Mouse (Mus musculus) hindbrain, embryonic 13.5 days (tissue): ENCODE measurements around the gene Gm49486. TPM values are rescaled to one million over a fixed set of nuclear protein-coding genes. Genes with fewer than 3 reads are reported as not detected.
A peak's percentile ranks its signal among the peaks of the same experiment; 100 is the strongest.
"Not testable (repeated sequence)": the region's sequence is repeated elsewhere in the genome, so short reads cannot be mapped to it uniquely, and the experiment has no call there.

Source experiments
- ATAC-seq: fragments of 200-750 bp; cut with Nextera tagmentation; 2 replicates; pipeline ENCODE4 v1.8.0; 2017; ENCODE audit warnings: moderate TSS enrichment; ENCODE audit not compliant: low FRiP score
- H3K27ac ChIP-seq: fragments of 300-500 bp; sonication (generic); 2 replicates; pipeline ENCODE4 v1.5.1; 2015; ENCODE audit warnings: inconsistent platforms, mild to moderate bottlenecking, moderate library complexity
- H3K27me3 ChIP-seq: fragments of 300-500 bp; sonication (generic); 2 replicates; pipeline ENCODE4 v1.6.1; 2015; ENCODE audit warnings: mild to moderate bottlenecking, inconsistent platforms
- H3K36me3 ChIP-seq: fragments of 300-500 bp; sonication (generic); 2 replicates; pipeline ENCODE4 v1.6.1; 2015; ENCODE audit warnings: mild to moderate bottlenecking, inconsistent platforms
- H3K4me1 ChIP-seq: fragments of 300-500 bp; sonication (generic); replicated peaks from 2 replicates; pipeline ENCODE4 v1.6.1; 2015; ENCODE audit warnings: inconsistent platforms
- H3K4me2 ChIP-seq: fragments of 300-500 bp; sonication (generic); 2 replicates; pipeline ENCODE4 v1.6.1; 2015; ENCODE audit warnings: inconsistent platforms, mild to moderate bottlenecking, moderate library complexity
- H3K4me3 ChIP-seq: fragments of 300-500 bp; sonication (generic); 2 replicates; pipeline ENCODE4 v1.5.1; 2015; ENCODE audit warnings: mild to moderate bottlenecking, inconsistent platforms
- H3K9ac ChIP-seq: fragments of 300-500 bp; sonication (generic); 2 replicates; pipeline ENCODE4 v1.6.1; 2015; ENCODE audit warnings: mild to moderate bottlenecking, inconsistent platforms
- H3K9me3 ChIP-seq: fragments of 300-500 bp; sonication (generic); 2 replicates; pipeline ENCODE4 v1.6.1; 2016; ENCODE audit warnings: inconsistent platforms
- WGBS: fragments of 180-500 bp; shearing (Covaris S2); methylation state at CpG from one replicate; pipeline ENCODE4 v1.1.7; 2015; 5-methylcytosine and 5-hydroxymethylcytosine counted together
- polyA plus RNA-seq: library from polyadenylated mRNA; unstranded; fragments of >200 nt; fragmentation: Nextera tagmentation; extraction: Ambion mirVana; gene quantifications from 2 replicates; pipeline ENCODE4 v1.2.1, GENCODE M21; 2015

Gm49486 gene
- polyA plus RNA-seq, 1 experiment from 2014 or later: 1.6 TPM

- Histone ChIP-seq H3K27me3 (no peaks in the 10 kb centered on the region), H3K4me3 (no peak overlapping the region), H3K4me1 (peaks cover 25% of the 10 kb centered on the region), H3K27ac (peak overlapping the region; percentile 64; the same call in 1 of the 2 replicates), H3K9me3 (no peaks in the 10 kb centered on the region), H3K4me2 (no peak overlapping the region), H3K36me3 (no peaks in the 10 kb centered on the region), H3K9ac (peak overlapping the region; percentile 35; the same call in 1 of the 2 replicates)
- peak; percentile 37; the same call in 1 of the 2 replicates for ATAC-seq
- 32% methylated on average over 10 of the region's 10 CpGs for WGBS
Observed at GRCm38 (mm10) chr15:79202575-79202974, 26.6 kb upstream of the Gm49486 start.

- WGBS: 80% methylated on average over 6 of the region's 6 CpGs
Observed at GRCm38 (mm10) chr15:79208211-79208610, 21.0 kb upstream of the Gm49486 start.

GRCm38 (mm10) chr15:79208758-79209439 is 20.3 kb upstream of the Gm49486 start:
- no peaks in the 10 kb centered on the region for H3K9me3 ChIP-seq
- 0 out of 2 replicates have a peak, but pooled peaks cover 7% of the 10 kb centered on the region for H3K4me1 ChIP-seq
- no peak for ATAC-seq
- no peak overlapping the region for H3K9ac ChIP-seq
- no peaks in the 10 kb centered on the region for H3K36me3 ChIP-seq
- no peaks in the 10 kb centered on the region for H3K27me3 ChIP-seq
- no peak overlapping the region for H3K4me2 ChIP-seq
- no peak overlapping the region for H3K27ac ChIP-seq
- 79% methylated on average over 27 of the region's 27 CpGs for WGBS
- H3K4me3 ChIP-seq: no peak overlapping the region

More at GRCm38 (mm10) chr15:79208211-79208610, 21.0 kb upstream of the Gm49486 start:
- Histone ChIP-seq H3K9me3 (no peaks in the 10 kb centered on the region), H3K4me3 (no peak overlapping the region), H3K27me3 (no peaks in the 10 kb centered on the region), H3K36me3 (no peaks in the 10 kb centered on the region), H3K9ac (no peak overlapping the region), H3K4me2 (no peak overlapping the region), H3K4me1 (0 out of 2 replicates have a peak, but pooled peaks cover 5% of the 10 kb centered on the region), H3K27ac (no peak overlapping the region)
- no peak for ATAC-seq

GRCm38 (mm10) chr15:79210357-79210756 is 18.8 kb upstream of the Gm49486 start:
- Histone ChIP-seq H3K36me3 (no peaks in the 10 kb centered on the region), H3K27me3 (no peaks in the 10 kb centered on the region), H3K27ac (no peak overlapping the region), H3K4me2 (no peak overlapping the region), H3K4me1 (0 out of 2 replicates have a peak, but pooled peaks cover 7% of the 10 kb centered on the region), H3K4me3 (no peak overlapping the region), H3K9ac (peak overlapping the region; percentile 49), H3K9me3 (no peaks in the 10 kb centered on the region)
- WGBS: 58% methylated on average over 2 of the region's 2 CpGs
- ATAC-seq: no peak

GRCm38 (mm10) chr15:79212750-79213446 is 16.3 kb upstream of the Gm49486 start:
- H3K4me3 ChIP-seq: no peak overlapping the region
- no peaks in the 10 kb centered on the region for H3K27me3 ChIP-seq
- H3K27ac ChIP-seq: no peak overlapping the region
- ATAC-seq: no peak
- H3K9ac ChIP-seq: no peak overlapping the region
- WGBS: 82% methylated on average over 26 of the region's 26 CpGs
- 0 out of 2 replicates have a peak, but pooled peaks cover 7% of the 10 kb centered on the region for H3K4me1 ChIP-seq
- H3K36me3 ChIP-seq: no peaks in the 10 kb centered on the region
- no peaks in the 10 kb centered on the region for H3K9me3 ChIP-seq
- H3K4me2 ChIP-seq: no peak overlapping the region

- 63% methylated on average over 6 of the region's 6 CpGs for WGBS
- H3K9ac ChIP-seq: no peak overlapping the region
- no peaks in the 10 kb centered on the region for H3K9me3 ChIP-seq
- H3K4me1 ChIP-seq: 0 out of 2 replicates have a peak, but pooled peaks cover 7% of the 10 kb centered on the region
- H3K4me3 ChIP-seq: no peak overlapping the region
- H3K27me3 ChIP-seq: no peaks in the 10 kb centered on the region
- H3K36me3 ChIP-seq: no peaks in the 10 kb centered on the region
- no peak for ATAC-seq
- H3K4me2 ChIP-seq: no peak overlapping the region
- H3K27ac ChIP-seq: no peak overlapping the region
Observed at GRCm38 (mm10) chr15:79213591-79213990, 15.6 kb upstream of the Gm49486 start.

- H3K4me2 ChIP-seq: no peak overlapping the region
- no peak for ATAC-seq
- WGBS: 76% methylated on average over 3 of the region's 3 CpGs
- H3K36me3 ChIP-seq: no peaks in the 10 kb centered on the region
- H3K4me3 ChIP-seq: no peak overlapping the region
- no peak overlapping the region for H3K27ac ChIP-seq
- H3K4me1 ChIP-seq: peaks cover 8% of the 10 kb centered on the region; the same call in 1 of the 2 replicates
- no peaks in the 10 kb centered on the region for H3K9me3 ChIP-seq
- H3K27me3 ChIP-seq: no peaks in the 10 kb centered on the region
- H3K9ac ChIP-seq: no peak overlapping the region
Observed at GRCm38 (mm10) chr15:79216191-79216590, 13.0 kb upstream of the Gm49486 start.

GRCm38 (mm10) chr15:79219572-79219971 is 9.6 kb upstream of the Gm49486 start:
- WGBS: 0% methylated on average over 1 of the region's 1 CpGs

GRCm38 (mm10) chr15:79223641-79224040 is 5.5 kb upstream of the Gm49486 start:
- H3K4me3 ChIP-seq: no peak overlapping the region
- WGBS: 2% methylated on average over 5 of the region's 5 CpGs
- H3K9ac ChIP-seq: no peak overlapping the region
- H3K27ac ChIP-seq: no peak overlapping the region
- H3K27me3 ChIP-seq: no peaks in the 10 kb centered on the region
- no peaks in the 10 kb centered on the region for H3K9me3 ChIP-seq
- peaks cover 20% of the 10 kb centered on the region for H3K4me1 ChIP-seq
- no peak for ATAC-seq
- H3K36me3 ChIP-seq: no peaks in the 10 kb centered on the region
- H3K4me2 ChIP-seq: no peak overlapping the region

More at GRCm38 (mm10) chr15:79219572-79219971, 9.6 kb upstream of the Gm49486 start:
- H3K27ac ChIP-seq: no peak overlapping the region
- H3K27me3 ChIP-seq: no peaks in the 10 kb centered on the region
- peaks cover 13% of the 10 kb centered on the region for H3K4me1 ChIP-seq
- H3K4me2 ChIP-seq: no peak overlapping the region
- H3K4me3 ChIP-seq: no peak overlapping the region
- no peaks in the 10 kb centered on the region for H3K36me3 ChIP-seq
- ATAC-seq: no peak
- 0 out of 2 replicates have a peak overlapping the region, but pooled peaks have one; percentile 43 for H3K9ac ChIP-seq
- H3K9me3 ChIP-seq: no peaks in the 10 kb centered on the region

GRCm38 (mm10) chr15:79224685-79225084 is 4.5 kb upstream of the Gm49486 start:
- H3K9me3 ChIP-seq: no peaks in the 10 kb centered on the region
- no peaks in the 10 kb centered on the region for H3K36me3 ChIP-seq
- WGBS: 4% methylated on average over 5 of the region's 5 CpGs
- H3K9ac ChIP-seq: no peak overlapping the region
- peak; percentile 63 for ATAC-seq
- H3K4me1 ChIP-seq: peaks cover 21% of the 10 kb centered on the region
- H3K4me3 ChIP-seq: no peak overlapping the region
- no peak overlapping the region for H3K27ac ChIP-seq
- 0 out of 2 replicates have a peak overlapping the region, but pooled peaks have one; percentile 7 for H3K4me2 ChIP-seq
- no peaks in the 10 kb centered on the region for H3K27me3 ChIP-seq

- not testable (repeated sequence) for H3K27ac ChIP-seq, H3K4me3 ChIP-seq, H3K36me3 ChIP-seq, H3K9ac ChIP-seq, H3K27me3 ChIP-seq, ATAC-seq, H3K4me2 ChIP-seq, H3K9me3 ChIP-seq
- WGBS: 70% methylated on average over 2 of the region's 2 CpGs
- H3K4me1 ChIP-seq: peaks cover 28% of the 10 kb centered on the region
Observed at GRCm38 (mm10) chr15:79225780-79226179, 3.4 kb upstream of the Gm49486 start.

GRCm38 (mm10) chr15:79235268-79235667 is 6.1 kb downstream of the Gm49486 start:
- no peak overlapping the region for H3K27ac ChIP-seq
- ATAC-seq: no peak
- peaks cover 86% of the 10 kb centered on the region for H3K36me3 ChIP-seq

More at GRCm38 (mm10) chr15:79235268-79235667, 6.1 kb downstream of the Gm49486 start:
- no peak overlapping the region for H3K4me2 ChIP-seq
- H3K4me1 ChIP-seq: peaks cover 4% of the 10 kb centered on the region
- no peaks in the 10 kb centered on the region for H3K9me3 ChIP-seq
- H3K4me3 ChIP-seq: no peak overlapping the region
- no peak overlapping the region for H3K9ac ChIP-seq
- WGBS: 84% methylated on average over 9 of the region's 9 CpGs
- H3K27me3 ChIP-seq: no peaks in the 10 kb centered on the region
